Mouse (Mus musculus): ENCODE measurements at regions not wholly inside any gene's neighbourhood (a gene's known extent, or its start where the extent isn't known, plus 50 kb on each side); places are given as distances from the start of the nearest gene placed in this dataset.

- H3K9ac ChIP-seq (ENCODE audit: low read depth, low read length) = no peak overlapping the region
- H3K4me2 ChIP-seq = no peak overlapping the region
- H3K36me3 ChIP-seq (ENCODE audit: control insufficient read depth, insufficient read depth, low read length) = no peaks in the 10 kb centered on the region
- 81% methylated on average over 6 of the region's 6 CpGs for WGBS
- no peaks in the 10 kb centered on the region for H3K27me3 ChIP-seq (replicated peaks; ENCODE audit: control insufficient read depth, insufficient read depth, low read length)
- no peak overlapping the region for H3K27ac ChIP-seq (ENCODE audit: low read depth, low read length)
- DNase-seq (ENCODE audit: low spot score) (no peak), ATAC-seq (replicated peaks; ENCODE audit: low FRiP score) (no peak)
- no peaks in the 10 kb centered on the region for H3K9me3 ChIP-seq (ENCODE audit: control insufficient read depth, low read length)
- no peak overlapping the region for H3K4me3 ChIP-seq (ENCODE audit: low read depth, low read length)
- H3K4me1 ChIP-seq (replicated peaks; ENCODE audit: control insufficient read depth, insufficient read depth, low read length) = no peaks in the 10 kb centered on the region
Measured at GRCm38 (mm10) chr2:147851186-147851802, 195.5 kb downstream of the Foxa2 start.

- 32% methylated on average over 10 of the region's 10 CpGs for WGBS
- Histone ChIP-seq H3K4me1 (replicated peaks; ENCODE audit: control insufficient read depth, insufficient read depth, low read length) (no peaks in the 10 kb centered on the region), H3K9ac (ENCODE audit: low read depth, low read length) (no peak overlapping the region), H3K9me3 (ENCODE audit: control insufficient read depth, low read length) (no peaks in the 10 kb centered on the region), H3K4me3 (ENCODE audit: low read depth, low read length) (no peak overlapping the region), H3K36me3 (ENCODE audit: control insufficient read depth, insufficient read depth, low read length) (no peaks in the 10 kb centered on the region), H3K27ac (ENCODE audit: low read depth, low read length) (no peak overlapping the region), H3K27me3 (replicated peaks; ENCODE audit: control insufficient read depth, insufficient read depth, low read length) (no peaks in the 10 kb centered on the region), H3K4me2 (no peak overlapping the region)
- ATAC-seq (replicated peaks; ENCODE audit: low FRiP score) (no peak), DNase-seq (ENCODE audit: low spot score) (no peak)
Measured at GRCm38 (mm10) chr2:147846968-147847749, 199.6 kb downstream of the Foxa2 start.

GRCm38 (mm10) chr2:147845256-147845655 lies 201.5 kb downstream of the Foxa2 start:
- WGBS = 40% methylated on average over 1 of the region's 1 CpGs
- no peaks in the 10 kb centered on the region for H3K36me3 ChIP-seq (ENCODE audit: control insufficient read depth, insufficient read depth, low read length)
- no peak overlapping the region for H3K9ac ChIP-seq (ENCODE audit: low read depth, low read length)
- no peak for ATAC-seq (replicated peaks; ENCODE audit: low FRiP score)
- no peak overlapping the region for H3K4me2 ChIP-seq
- no peaks in the 10 kb centered on the region for H3K4me1 ChIP-seq (replicated peaks; ENCODE audit: control insufficient read depth, insufficient read depth, low read length)
- no peak for DNase-seq (ENCODE audit: low spot score)
- H3K9me3 ChIP-seq (ENCODE audit: control insufficient read depth, low read length) = no peaks in the 10 kb centered on the region
- H3K27me3 ChIP-seq (replicated peaks; ENCODE audit: control insufficient read depth, insufficient read depth, low read length) = no peaks in the 10 kb centered on the region
- H3K27ac ChIP-seq (ENCODE audit: low read depth, low read length) = no peak overlapping the region
- no peak overlapping the region for H3K4me3 ChIP-seq (ENCODE audit: low read depth, low read length)

GRCm38 (mm10) chr2:147840936-147841335 lies 205.8 kb downstream of the Foxa2 start:
- DNase-seq (ENCODE audit: low spot score) = no peak
- no peak for ATAC-seq (replicated peaks; ENCODE audit: low FRiP score)
- Histone ChIP-seq H3K27ac (ENCODE audit: low read depth, low read length) (no peak overlapping the region), H3K4me3 (ENCODE audit: low read depth, low read length) (no peak overlapping the region), H3K9me3 (ENCODE audit: control insufficient read depth, low read length) (no peaks in the 10 kb centered on the region), H3K36me3 (ENCODE audit: control insufficient read depth, insufficient read depth, low read length) (no peaks in the 10 kb centered on the region), H3K4me2 (no peak overlapping the region), H3K9ac (ENCODE audit: low read depth, low read length) (no peak overlapping the region), H3K4me1 (replicated peaks; ENCODE audit: control insufficient read depth, insufficient read depth, low read length) (no peaks in the 10 kb centered on the region), H3K27me3 (replicated peaks; ENCODE audit: control insufficient read depth, insufficient read depth, low read length) (no peaks in the 10 kb centered on the region)
- 72% methylated on average over 5 of the region's 5 CpGs for WGBS

- H3K9me3 ChIP-seq (ENCODE audit: control insufficient read depth, low read length) = no peaks in the 10 kb centered on the region
- WGBS = 79% methylated on average over 4 of the region's 4 CpGs
- no peak overlapping the region for H3K4me3 ChIP-seq (ENCODE audit: low read depth, low read length)
- no peak overlapping the region for H3K9ac ChIP-seq (ENCODE audit: low read depth, low read length)
- DNase-seq (ENCODE audit: low spot score) (no peak), ATAC-seq (replicated peaks; ENCODE audit: low FRiP score) (no peak)
- no peak overlapping the region for H3K27ac ChIP-seq (ENCODE audit: low read depth, low read length)
- H3K36me3 ChIP-seq (ENCODE audit: control insufficient read depth, insufficient read depth, low read length) = no peaks in the 10 kb centered on the region
- H3K4me2 ChIP-seq = no peak overlapping the region
- H3K27me3 ChIP-seq (replicated peaks; ENCODE audit: control insufficient read depth, insufficient read depth, low read length) = no peaks in the 10 kb centered on the region
- H3K4me1 ChIP-seq (replicated peaks; ENCODE audit: control insufficient read depth, insufficient read depth, low read length) = no peaks in the 10 kb centered on the region
Measured at GRCm38 (mm10) chr2:147838613-147839012, 208.2 kb downstream of the Foxa2 start.

GRCm38 (mm10) chr2:147830551-147830950 lies 216.2 kb downstream of the Foxa2 start:
- Histone ChIP-seq H3K4me2 (no peak overlapping the region), H3K4me1 (replicated peaks; ENCODE audit: control insufficient read depth, insufficient read depth, low read length) (no peaks in the 10 kb centered on the region), H3K4me3 (ENCODE audit: low read depth, low read length) (no peak overlapping the region), H3K36me3 (ENCODE audit: control insufficient read depth, insufficient read depth, low read length) (no peaks in the 10 kb centered on the region), H3K27ac (ENCODE audit: low read depth, low read length) (no peak overlapping the region), H3K27me3 (replicated peaks; ENCODE audit: control insufficient read depth, insufficient read depth, low read length) (no peaks in the 10 kb centered on the region), H3K9ac (ENCODE audit: low read depth, low read length) (no peak overlapping the region), H3K9me3 (ENCODE audit: control insufficient read depth, low read length) (no peaks in the 10 kb centered on the region)
- WGBS = 53% methylated on average over 6 of the region's 6 CpGs
- ATAC-seq (replicated peaks; ENCODE audit: low FRiP score) = no peak
- no peak for DNase-seq (ENCODE audit: low spot score)

- Histone ChIP-seq H3K36me3 (ENCODE audit: control insufficient read depth, insufficient read depth, low read length) (no peaks in the 10 kb centered on the region), H3K27ac (ENCODE audit: low read depth, low read length) (no peak overlapping the region), H3K4me1 (replicated peaks; ENCODE audit: control insufficient read depth, insufficient read depth, low read length) (no peaks in the 10 kb centered on the region), H3K9me3 (ENCODE audit: control insufficient read depth, low read length) (no peaks in the 10 kb centered on the region), H3K4me3 (ENCODE audit: low read depth, low read length) (no peak overlapping the region), H3K4me2 (no peak overlapping the region), H3K9ac (ENCODE audit: low read depth, low read length) (no peak overlapping the region), H3K27me3 (replicated peaks; ENCODE audit: control insufficient read depth, insufficient read depth, low read length) (no peaks in the 10 kb centered on the region)
- WGBS = 75% methylated on average over 3 of the region's 3 CpGs
- DNase-seq (ENCODE audit: low spot score) = no peak
- no peak for ATAC-seq (replicated peaks; ENCODE audit: low FRiP score)
Measured at GRCm38 (mm10) chr2:147816951-147817350, 229.8 kb downstream of the Foxa2 start.

- 65% methylated on average over 3 of the region's 3 CpGs for WGBS
- Histone ChIP-seq H3K4me1 (replicated peaks; ENCODE audit: control insufficient read depth, insufficient read depth, low read length) (no peaks in the 10 kb centered on the region), H3K9ac (ENCODE audit: low read depth, low read length) (no peak overlapping the region), H3K4me3 (ENCODE audit: low read depth, low read length) (no peak overlapping the region), H3K27ac (ENCODE audit: low read depth, low read length) (no peak overlapping the region), H3K4me2 (no peak overlapping the region), H3K36me3 (ENCODE audit: control insufficient read depth, insufficient read depth, low read length) (no peaks in the 10 kb centered on the region), H3K27me3 (replicated peaks; ENCODE audit: control insufficient read depth, insufficient read depth, low read length) (no peaks in the 10 kb centered on the region), H3K9me3 (ENCODE audit: control insufficient read depth, low read length) (no peaks in the 10 kb centered on the region)
- no peak for ATAC-seq (replicated peaks; ENCODE audit: low FRiP score)
- no peak for DNase-seq (ENCODE audit: low spot score)
Measured at GRCm38 (mm10) chr2:147814231-147814630, 232.5 kb downstream of the Foxa2 start.

GRCm38 (mm10) chr2:147813516-147813915 lies 233.3 kb downstream of the Foxa2 start:
- H3K36me3 ChIP-seq (ENCODE audit: control insufficient read depth, insufficient read depth, low read length) = no peaks in the 10 kb centered on the region
- H3K4me2 ChIP-seq = no peak overlapping the region
- ATAC-seq (replicated peaks; ENCODE audit: low FRiP score) = no peak
- no peaks in the 10 kb centered on the region for H3K4me1 ChIP-seq (replicated peaks; ENCODE audit: control insufficient read depth, insufficient read depth, low read length)
- H3K27me3 ChIP-seq (replicated peaks; ENCODE audit: control insufficient read depth, insufficient read depth, low read length) = no peaks in the 10 kb centered on the region
- DNase-seq (ENCODE audit: low spot score) = no peak
- 46% methylated on average over 2 of the region's 2 CpGs for WGBS
- no peak overlapping the region for H3K4me3 ChIP-seq (ENCODE audit: low read depth, low read length)
- H3K27ac ChIP-seq (ENCODE audit: low read depth, low read length) = no peak overlapping the region
- no peaks in the 10 kb centered on the region for H3K9me3 ChIP-seq (ENCODE audit: control insufficient read depth, low read length)
- H3K9ac ChIP-seq (ENCODE audit: low read depth, low read length) = no peak overlapping the region
